Mouse (Mus musculus): ENCODE measurements around the gene Dna2. TPM values are rescaled to one million over a fixed set of nuclear protein-coding genes. Genes with fewer than 3 reads are reported as not detected.

The Dna2 gene
- polyA plus RNA-seq, 1 experiment = 0.77 TPM

GRCm38 (mm10) chr10:62990636-62991035, 43.8 kb downstream of the Dna2 start:
- Histone ChIP-seq H3ac (ENCODE audit: control insufficient read depth, insufficient read length) (no peak overlapping the region), H3K27me3 (ENCODE audit: control insufficient read depth, insufficient read depth, insufficient read length) (no peaks in the 10 kb centered on the region), H3K36me3 (ENCODE audit: control insufficient read depth, insufficient read depth) (no peaks in the 10 kb centered on the region), H3K4me2 (ENCODE audit: low read depth) (no peak overlapping the region), H3K79me2 (ENCODE audit: control insufficient read depth, insufficient read depth) (no peaks in the 10 kb centered on the region), H3K4me3 (no peak overlapping the region)
- no peak for TF ChIP-seq USF1 (IDR thresholded peaks at IDR 0.05; ENCODE audit: low read depth)
- TF ChIP-seq MAX (IDR thresholded peaks at IDR 0.05; ENCODE audit: low read depth) = no peak
- no peak for TF ChIP-seq CEBPB (IDR thresholded peaks at IDR 0.05; ENCODE audit: insufficient read depth, poor library complexity, severe bottlenecking)
- TF ChIP-seq TCF12 (IDR thresholded peaks at IDR 0.05; ENCODE audit: insufficient read depth, poor library complexity, severe bottlenecking) = no peak
- TF ChIP-seq TCF3 (IDR thresholded peaks at IDR 0.05; ENCODE audit: insufficient read length, low read depth) = no peak
- TF ChIP-seq E2F4 (IDR thresholded peaks at IDR 0.05; ENCODE audit: insufficient read depth) = no peak
- TF ChIP-seq SRF (IDR thresholded peaks at IDR 0.05; ENCODE audit: control insufficient read depth, insufficient read length, low read depth) = no peak
- no peak for TF ChIP-seq POLR2AphosphoS2 (IDR thresholded peaks at IDR 0.05; ENCODE audit: insufficient read length, low read depth)
- no peak for TF ChIP-seq MYOD1 (IDR thresholded peaks at IDR 0.05; ENCODE audit: control insufficient read depth in 1 of 3, insufficient read length in 2 of 3, low read depth in 2 of 3)

GRCm38 (mm10) chr10:62993991-62994390, 47.2 kb downstream of the Dna2 start:
- TF ChIP-seq TCF12 (IDR thresholded peaks at IDR 0.05; ENCODE audit: insufficient read depth, poor library complexity, severe bottlenecking) (no peak), E2F4 (IDR thresholded peaks at IDR 0.05; ENCODE audit: insufficient read depth) (no peak), SRF (IDR thresholded peaks at IDR 0.05; ENCODE audit: control insufficient read depth, insufficient read length, low read depth) (no peak), CEBPB (IDR thresholded peaks at IDR 0.05; ENCODE audit: insufficient read depth, poor library complexity, severe bottlenecking) (no peak), MYOG (IDR thresholded peaks at IDR 0.05; ENCODE audit: control insufficient read depth in 1 of 3, insufficient read depth in 1 of 3, insufficient read length in 2 of 3, low read depth in 2 of 3) (no peak), MYOD1 (IDR thresholded peaks at IDR 0.05; ENCODE audit: control insufficient read depth in 1 of 3, insufficient read length in 2 of 3, low read depth in 2 of 3) (no peak), POLR2A (IDR thresholded peaks at IDR 0.05; ENCODE audit: insufficient read length, low read depth) (no peak), TCF3 (IDR thresholded peaks at IDR 0.05; ENCODE audit: insufficient read length, low read depth) (no peak), POLR2AphosphoS2 (IDR thresholded peaks at IDR 0.05; ENCODE audit: insufficient read length, low read depth) (no peak), MAX (IDR thresholded peaks at IDR 0.05; ENCODE audit: low read depth) (no peak), REST (IDR thresholded peaks at IDR 0.05; ENCODE audit: insufficient read depth, insufficient read length) (no peak), USF1 (IDR thresholded peaks at IDR 0.05; ENCODE audit: low read depth) (no peak)
- no peaks in the 10 kb centered on the region for H3K79me2 ChIP-seq (ENCODE audit: control insufficient read depth, insufficient read depth)
- peaks cover 2% of the 10 kb centered on the region for H3K36me3 ChIP-seq (ENCODE audit: control insufficient read depth, insufficient read depth)
- no peaks in the 10 kb centered on the region for H3K27me3 ChIP-seq (ENCODE audit: control insufficient read depth, insufficient read depth, insufficient read length)
- no peak overlapping the region for H3K4me2 ChIP-seq (ENCODE audit: low read depth)
- H3ac ChIP-seq (ENCODE audit: control insufficient read depth, insufficient read length) = no peak overlapping the region
- no peak overlapping the region for H3K4me3 ChIP-seq

- H3K4me3 ChIP-seq = no peak overlapping the region
- H3K79me2 ChIP-seq (ENCODE audit: control insufficient read depth, insufficient read depth) = no peaks in the 10 kb centered on the region
- peaks cover 23% of the 10 kb centered on the region for H3K36me3 ChIP-seq (ENCODE audit: control insufficient read depth, insufficient read depth)
- no peak overlapping the region for H3K4me2 ChIP-seq (ENCODE audit: low read depth)
- no peak for TF ChIP-seq TCF12 (IDR thresholded peaks at IDR 0.05; ENCODE audit: insufficient read depth, poor library complexity, severe bottlenecking)
- no peak for TF ChIP-seq CEBPB (IDR thresholded peaks at IDR 0.05; ENCODE audit: insufficient read depth, poor library complexity, severe bottlenecking)
- no peak for TF ChIP-seq E2F4 (IDR thresholded peaks at IDR 0.05; ENCODE audit: insufficient read depth)
- no peak for TF ChIP-seq POLR2AphosphoS2 (IDR thresholded peaks at IDR 0.05; ENCODE audit: insufficient read length, low read depth)
- TF ChIP-seq MAX (IDR thresholded peaks at IDR 0.05; ENCODE audit: low read depth) = no peak
- TF ChIP-seq SRF (IDR thresholded peaks at IDR 0.05; ENCODE audit: control insufficient read depth, insufficient read length, low read depth) = no peak
- no peak for TF ChIP-seq REST (IDR thresholded peaks at IDR 0.05; ENCODE audit: insufficient read depth, insufficient read length)
- TF ChIP-seq USF1 (IDR thresholded peaks at IDR 0.05; ENCODE audit: low read depth) = no peak
- no peaks in the 10 kb centered on the region for H3K27me3 ChIP-seq (ENCODE audit: control insufficient read depth, insufficient read depth, insufficient read length)
- no peak overlapping the region for H3ac ChIP-seq (ENCODE audit: control insufficient read depth, insufficient read length)
Measured at GRCm38 (mm10) chr10:63000584-63000983, 53.8 kb downstream of the Dna2 start.

- Histone ChIP-seq H3K36me3 (ENCODE audit: control insufficient read depth, insufficient read depth) (peaks cover 30% of the 10 kb centered on the region), H3K4me3 (no peak overlapping the region), H3K4me2 (ENCODE audit: low read depth) (no peak overlapping the region), H3K27me3 (ENCODE audit: control insufficient read depth, insufficient read depth, insufficient read length) (no peaks in the 10 kb centered on the region), H3K79me2 (ENCODE audit: control insufficient read depth, insufficient read depth) (no peaks in the 10 kb centered on the region), H3ac (ENCODE audit: control insufficient read depth, insufficient read length) (no peak overlapping the region)
- TF ChIP-seq REST (IDR thresholded peaks at IDR 0.05; ENCODE audit: insufficient read depth, insufficient read length) = no peak
- no peak for TF ChIP-seq MAX (IDR thresholded peaks at IDR 0.05; ENCODE audit: low read depth)
- no peak for TF ChIP-seq TCF3 (IDR thresholded peaks at IDR 0.05; ENCODE audit: insufficient read length, low read depth)
- no peak for TF ChIP-seq E2F4 (IDR thresholded peaks at IDR 0.05; ENCODE audit: insufficient read depth)
- TF ChIP-seq MYOG (IDR thresholded peaks at IDR 0.05; ENCODE audit: control insufficient read depth in 1 of 3, insufficient read depth in 1 of 3, insufficient read length in 2 of 3, low read depth in 2 of 3) = no peak
- TF ChIP-seq USF1 (IDR thresholded peaks at IDR 0.05; ENCODE audit: low read depth) = no peak
- TF ChIP-seq POLR2AphosphoS2 (IDR thresholded peaks at IDR 0.05; ENCODE audit: insufficient read length, low read depth) = no peak
- no peak for TF ChIP-seq TCF12 (IDR thresholded peaks at IDR 0.05; ENCODE audit: insufficient read depth, poor library complexity, severe bottlenecking)
- no peak for TF ChIP-seq CEBPB (IDR thresholded peaks at IDR 0.05; ENCODE audit: insufficient read depth, poor library complexity, severe bottlenecking)
- TF ChIP-seq MYOD1 (IDR thresholded peaks at IDR 0.05; ENCODE audit: control insufficient read depth in 1 of 3, insufficient read length in 2 of 3, low read depth in 2 of 3) = no peak
Measured at GRCm38 (mm10) chr10:63003252-63003651, 56.4 kb downstream of the Dna2 start.

GRCm38 (mm10) chr10:63004556-63004955, 57.7 kb downstream of the Dna2 start:
- H3K4me2 ChIP-seq (ENCODE audit: low read depth) = no peak overlapping the region
- no peaks in the 10 kb centered on the region for H3K27me3 ChIP-seq (ENCODE audit: control insufficient read depth, insufficient read depth, insufficient read length)
- H3K79me2 ChIP-seq (ENCODE audit: control insufficient read depth, insufficient read depth) = no peaks in the 10 kb centered on the region
- H3K36me3 ChIP-seq (ENCODE audit: control insufficient read depth, insufficient read depth) = peaks cover 25% of the 10 kb centered on the region
- TF ChIP-seq E2F4 (IDR thresholded peaks at IDR 0.05; ENCODE audit: insufficient read depth) (no peak), TCF3 (IDR thresholded peaks at IDR 0.05; ENCODE audit: insufficient read length, low read depth) (no peak), CEBPB (IDR thresholded peaks at IDR 0.05; ENCODE audit: insufficient read depth, poor library complexity, severe bottlenecking) (no peak), MYOD1 (IDR thresholded peaks at IDR 0.05; ENCODE audit: control insufficient read depth in 1 of 3, insufficient read length in 2 of 3, low read depth in 2 of 3) (no peak), USF1 (IDR thresholded peaks at IDR 0.05; ENCODE audit: low read depth) (no peak), REST (IDR thresholded peaks at IDR 0.05; ENCODE audit: insufficient read depth, insufficient read length) (no peak), MYOG (IDR thresholded peaks at IDR 0.05; ENCODE audit: control insufficient read depth in 1 of 3, insufficient read depth in 1 of 3, insufficient read length in 2 of 3, low read depth in 2 of 3) (no peak), POLR2AphosphoS2 (IDR thresholded peaks at IDR 0.05; ENCODE audit: insufficient read length, low read depth) (no peak), TCF12 (IDR thresholded peaks at IDR 0.05; ENCODE audit: insufficient read depth, poor library complexity, severe bottlenecking) (no peak), MAX (IDR thresholded peaks at IDR 0.05; ENCODE audit: low read depth) (no peak)
- no peak overlapping the region for H3K4me3 ChIP-seq
- H3ac ChIP-seq (ENCODE audit: control insufficient read depth, insufficient read length) = no peak overlapping the region
